Mouse (Mus musculus): ENCODE measurements around the gene Gm43517. TPM values are rescaled to one million over a fixed set of nuclear protein-coding genes. Genes with fewer than 3 reads are reported as not detected.

The Gm43517 gene
- polyA plus RNA-seq, 1 experiment from 2014 or later = not detected

DNA sequence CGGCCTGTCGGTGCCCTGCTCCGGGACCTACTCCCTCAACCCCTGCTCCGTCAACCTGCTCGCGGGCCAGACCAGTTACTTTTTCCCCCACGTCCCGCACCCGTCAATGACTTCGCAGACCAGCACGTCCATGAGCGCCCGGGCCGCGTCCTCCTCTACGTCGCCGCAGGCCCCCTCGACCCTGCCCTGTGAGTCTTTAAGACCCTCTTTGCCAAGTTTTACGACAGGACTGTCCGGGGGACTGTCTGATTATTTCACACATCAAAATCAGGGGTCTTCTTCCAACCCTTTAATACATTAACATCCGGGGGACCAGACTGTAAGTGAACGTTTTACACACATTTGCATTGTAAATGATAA is 637 bp downstream of the Gm43517 start:
- Histone ChIP-seq H3K9ac (ENCODE audit: low read depth, low read length) (no peak overlapping the region), H3K9me3 (replicated peaks; ENCODE audit: low read length) (no peaks in the 10 kb centered on the region), H3K4me1 (replicated peaks; ENCODE audit: insufficient read depth, low read length) (no peaks in the 10 kb centered on the region), H3K36me3 (ENCODE audit: insufficient read depth, low read length) (no peaks in the 10 kb centered on the region), H3K4me2 (ENCODE audit: low read length) (no peak overlapping the region), H3K27ac (no peak overlapping the region), H3K4me3 (replicated peaks; ENCODE audit: low read depth, low read length) (0 out of 2 replicates have a peak overlapping the region, but pooled peaks have one; percentile 1), H3K27me3 (ENCODE audit: insufficient read depth, low read length) (peaks cover 81% of the 10 kb centered on the region)
- peak; percentile 41 for ATAC-seq (replicated peaks; ENCODE audit: low FRiP score, low read depth)
- DNase-seq (ENCODE audit: low spot score) = no peak
- no peak for TF ChIP-seq CTCF (IDR thresholded peaks at IDR 0.05; ENCODE audit: low read depth)
- 2% methylated on average over 23 of the region's 23 CpGs for WGBS

DNA sequence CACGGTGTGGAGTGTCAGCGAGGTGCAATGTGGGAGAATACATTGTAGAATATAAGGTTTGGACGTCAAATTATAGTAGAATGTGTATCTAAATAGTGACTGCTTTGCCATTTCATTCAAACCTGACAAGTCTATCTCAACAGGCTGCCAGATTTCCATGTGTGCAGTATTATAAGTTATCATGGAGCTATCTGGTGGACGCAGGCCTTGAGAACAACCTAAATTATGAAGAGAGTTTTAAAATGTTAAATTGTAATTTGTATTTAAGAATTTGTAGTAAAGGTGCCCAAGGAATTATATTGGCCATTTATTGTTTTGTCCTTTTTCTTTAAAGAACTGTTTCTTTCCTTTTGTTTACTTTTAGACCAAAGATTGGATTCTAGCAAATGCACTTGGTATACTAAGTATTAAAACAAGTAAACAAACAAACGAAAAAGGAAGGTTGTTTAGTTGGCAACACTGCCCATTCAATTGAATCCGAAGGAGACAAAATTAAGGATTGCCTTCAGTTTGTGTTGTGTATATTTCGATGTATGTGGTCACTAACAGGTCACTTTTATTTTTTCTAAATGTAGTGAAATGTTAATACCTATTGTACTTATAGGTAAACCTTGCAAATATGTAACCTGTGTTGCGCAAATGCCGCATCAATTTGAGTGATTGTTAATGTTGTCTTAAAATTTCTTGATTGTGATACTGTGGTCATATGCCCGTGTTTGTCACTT is 1.3 kb downstream of the Gm43517 start:
- no peak overlapping the region for H3K4me2 ChIP-seq (ENCODE audit: low read length)
- TF ChIP-seq CTCF (IDR thresholded peaks at IDR 0.05; ENCODE audit: low read depth) = no peak
- no peaks in the 10 kb centered on the region for H3K4me1 ChIP-seq (replicated peaks; ENCODE audit: insufficient read depth, low read length)
- no peak overlapping the region for H3K4me3 ChIP-seq (replicated peaks; ENCODE audit: low read depth, low read length)
- DNase-seq (ENCODE audit: low spot score) (no peak), ATAC-seq (replicated peaks; ENCODE audit: low FRiP score, low read depth) (no peak)
- H3K27ac ChIP-seq = no peak overlapping the region
- 12% methylated on average over 10 of the region's 10 CpGs for WGBS
- H3K9me3 ChIP-seq (replicated peaks; ENCODE audit: low read length) = no peaks in the 10 kb centered on the region
- H3K27me3 ChIP-seq (ENCODE audit: insufficient read depth, low read length) = peaks cover 80% of the 10 kb centered on the region
- H3K9ac ChIP-seq (ENCODE audit: low read depth, low read length) = no peak overlapping the region
- H3K36me3 ChIP-seq (ENCODE audit: insufficient read depth, low read length) = no peaks in the 10 kb centered on the region

DNA sequence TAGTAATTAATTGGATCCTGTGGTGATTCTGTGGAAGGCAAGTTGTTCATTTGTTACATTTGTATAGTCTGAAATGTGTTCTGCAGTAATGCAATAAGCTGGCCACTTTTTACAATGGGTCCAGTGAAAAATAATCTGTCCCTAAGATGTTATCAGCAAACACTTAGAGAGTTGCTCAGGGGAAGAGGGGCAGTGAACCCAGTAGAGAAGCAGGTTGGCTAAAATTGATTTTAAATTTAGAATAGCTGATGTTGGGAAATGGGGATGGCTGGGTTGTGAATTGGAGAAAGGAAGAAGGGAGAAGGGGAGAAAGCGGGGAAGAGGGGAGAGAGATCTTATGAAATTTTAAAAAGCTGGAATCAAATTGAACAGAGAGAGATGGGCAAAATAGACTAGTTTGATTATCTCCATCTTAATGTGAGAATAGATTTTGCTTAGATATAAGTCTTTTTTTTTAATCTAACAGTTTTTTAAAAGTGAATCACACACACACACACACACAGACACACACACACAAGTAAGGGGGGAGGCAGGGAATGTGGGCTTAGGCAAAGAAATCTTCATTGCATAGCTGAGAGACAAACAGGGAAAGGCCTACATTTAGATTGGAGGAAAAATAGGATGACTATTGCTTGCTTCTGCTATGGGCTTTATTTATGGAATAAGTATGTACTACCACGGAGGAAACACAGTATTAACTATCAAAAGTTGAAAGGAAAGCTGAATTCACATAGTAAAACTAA is 3.1 kb downstream of the Gm43517 start:
- H3K27me3 ChIP-seq (ENCODE audit: insufficient read depth, low read length) = peaks cover 82% of the 10 kb centered on the region
- H3K9me3 ChIP-seq (replicated peaks; ENCODE audit: low read length) = no peaks in the 10 kb centered on the region
- H3K4me2 ChIP-seq (ENCODE audit: low read length) = no peak overlapping the region
- H3K4me1 ChIP-seq (replicated peaks; ENCODE audit: insufficient read depth, low read length) = no peaks in the 10 kb centered on the region
- no peak for DNase-seq (ENCODE audit: low spot score)
- no peak for TF ChIP-seq CTCF (IDR thresholded peaks at IDR 0.05; ENCODE audit: low read depth)
- no peak for ATAC-seq (replicated peaks; ENCODE audit: low FRiP score, low read depth)
- WGBS = 0% methylated on average over 2 of the region's 2 CpGs
- no peak overlapping the region for H3K27ac ChIP-seq
- no peak overlapping the region for H3K4me3 ChIP-seq (replicated peaks; ENCODE audit: low read depth, low read length)
- no peaks in the 10 kb centered on the region for H3K36me3 ChIP-seq (ENCODE audit: insufficient read depth, low read length)
- no peak overlapping the region for H3K9ac ChIP-seq (ENCODE audit: low read depth, low read length)

DNA sequence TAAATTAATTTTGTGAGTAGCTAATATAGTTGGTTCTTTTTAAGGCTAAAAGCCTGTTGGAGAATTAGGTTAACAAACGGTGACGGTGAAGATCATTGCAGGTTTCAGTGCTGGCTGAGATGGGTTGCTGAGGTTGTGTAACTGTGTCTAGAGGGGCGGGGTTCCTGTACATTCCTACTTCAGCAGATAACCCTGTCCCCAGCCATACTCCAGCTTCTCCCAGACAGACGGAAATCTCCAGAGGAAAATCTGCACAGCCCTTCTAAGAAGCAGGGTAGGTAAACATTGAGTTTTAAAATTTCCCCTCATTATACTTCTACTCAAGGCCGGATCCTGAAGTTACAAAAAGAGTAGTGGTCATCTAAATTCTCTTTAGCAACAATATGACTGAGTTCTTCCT is 4.7 kb downstream of the Gm43517 start:
- no peak overlapping the region for H3K4me2 ChIP-seq (ENCODE audit: low read length)
- peaks cover 79% of the 10 kb centered on the region for H3K27me3 ChIP-seq (ENCODE audit: insufficient read depth, low read length)
- H3K9ac ChIP-seq (ENCODE audit: low read depth, low read length) = no peak overlapping the region
- H3K36me3 ChIP-seq (ENCODE audit: insufficient read depth, low read length) = no peaks in the 10 kb centered on the region
- 5% methylated on average over 5 of the region's 5 CpGs for WGBS
- no peak overlapping the region for H3K27ac ChIP-seq
- H3K9me3 ChIP-seq (replicated peaks; ENCODE audit: low read length) = no peaks in the 10 kb centered on the region
- H3K4me3 ChIP-seq (replicated peaks; ENCODE audit: low read depth, low read length) = no peak overlapping the region
- DNase-seq (ENCODE audit: low spot score) (no peak), ATAC-seq (replicated peaks; ENCODE audit: low FRiP score, low read depth) (no peak)
- no peak for TF ChIP-seq CTCF (IDR thresholded peaks at IDR 0.05; ENCODE audit: low read depth)
- no peaks in the 10 kb centered on the region for H3K4me1 ChIP-seq (replicated peaks; ENCODE audit: insufficient read depth, low read length)

DNA sequence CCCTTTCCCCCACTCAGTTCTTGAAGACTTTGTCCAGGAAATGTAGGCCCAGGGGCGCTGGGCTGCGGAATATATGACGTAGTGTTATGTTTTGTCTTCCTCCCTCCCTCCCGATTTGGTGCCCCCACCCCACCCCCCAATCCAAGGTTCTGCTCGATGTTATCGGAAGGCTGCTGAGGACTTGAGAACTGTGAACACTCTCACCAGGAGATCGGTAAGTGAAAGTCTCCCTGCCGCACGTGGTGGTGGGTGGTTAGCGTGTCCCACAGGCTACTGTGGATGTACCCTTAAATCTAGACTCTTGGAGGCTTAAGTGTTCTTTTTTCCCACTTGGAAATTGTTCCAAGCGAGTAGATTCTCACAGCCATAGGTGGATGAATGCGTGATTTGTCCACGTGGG is 5.3 kb downstream of the Gm43517 start:
- Histone ChIP-seq H3K9ac (ENCODE audit: low read depth, low read length) (no peak overlapping the region), H3K27me3 (ENCODE audit: insufficient read depth, low read length) (peaks cover 79% of the 10 kb centered on the region), H3K4me1 (replicated peaks; ENCODE audit: insufficient read depth, low read length) (no peaks in the 10 kb centered on the region), H3K9me3 (replicated peaks; ENCODE audit: low read length) (no peaks in the 10 kb centered on the region), H3K36me3 (ENCODE audit: insufficient read depth, low read length) (no peaks in the 10 kb centered on the region), H3K4me2 (ENCODE audit: low read length) (no peak overlapping the region), H3K27ac (no peak overlapping the region), H3K4me3 (replicated peaks; ENCODE audit: low read depth, low read length) (no peak overlapping the region)
- ATAC-seq (replicated peaks; ENCODE audit: low FRiP score, low read depth) (no peak), DNase-seq (ENCODE audit: low spot score) (no peak)
- TF ChIP-seq CTCF (IDR thresholded peaks at IDR 0.05; ENCODE audit: low read depth) = no peak
- 4% methylated on average over 13 of the region's 13 CpGs for whole genome bisulfite sequencing

DNA sequence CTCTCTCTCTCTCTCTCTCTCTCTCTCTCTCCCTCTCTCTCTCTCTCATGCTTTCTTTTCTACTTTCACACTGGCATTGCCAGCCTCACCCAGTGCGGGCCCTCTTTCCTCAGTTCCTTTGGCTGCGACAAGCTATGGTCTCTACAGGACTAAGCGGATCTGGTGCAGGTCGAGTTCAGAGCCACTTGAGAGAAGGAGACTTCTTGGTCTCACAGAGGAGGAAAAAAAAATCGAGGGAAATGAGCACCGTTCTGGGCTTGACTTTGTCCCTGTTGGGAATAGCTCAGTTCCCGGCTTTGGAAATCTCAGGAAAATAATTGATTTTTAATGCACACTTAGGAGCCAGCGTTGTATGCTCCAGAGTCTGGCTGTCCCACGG is 5.9 kb downstream of the Gm43517 start:
- no peaks in the 10 kb centered on the region for H3K36me3 ChIP-seq (ENCODE audit: insufficient read depth, low read length)
- H3K9me3 ChIP-seq (replicated peaks; ENCODE audit: low read length) = no peaks in the 10 kb centered on the region
- peak overlapping the region; percentile 18; the same call in 1 of the 2 replicates for H3K4me3 ChIP-seq (replicated peaks; ENCODE audit: low read depth, low read length)
- no peak for TF ChIP-seq CTCF (IDR thresholded peaks at IDR 0.05; ENCODE audit: low read depth)
- H3K4me2 ChIP-seq (ENCODE audit: low read length) = peak overlapping the region; percentile 19; the same call in 1 of the 2 replicates
- H3K4me1 ChIP-seq (replicated peaks; ENCODE audit: insufficient read depth, low read length) = no peaks in the 10 kb centered on the region
- peaks cover 73% of the 10 kb centered on the region for H3K27me3 ChIP-seq (ENCODE audit: insufficient read depth, low read length)
- no peak overlapping the region for H3K9ac ChIP-seq (ENCODE audit: low read depth, low read length)
- DNase-seq (ENCODE audit: low spot score) (no peak), ATAC-seq (replicated peaks; ENCODE audit: low FRiP score, low read depth) (no peak; the same call in 1 of the 2 replicates)
- H3K27ac ChIP-seq = no peak overlapping the region
- WGBS = 2% methylated on average over 9 of the region's 9 CpGs
